Mouse (Mus musculus): ENCODE data around the gene Abcf3. TPM values are rescaled to one million over a fixed set of nuclear protein-coding genes. Genes with fewer than 3 reads are reported as not detected.

Gene Abcf3
- 36.3 and 39.6 TPM in 2 replicates for polyA plus RNA-seq (2015; fragmentation: Nextera tagmentation; extraction: Ambion mirVana)

- H3K27ac ChIP-seq (ENCODE audit: low read length): peak within 1 kb of the TSS; percentile 66
- WGBS: under 1% methylated on average over 56 of the region's 56 CpGs
- H3K9me3 ChIP-seq (ENCODE audit: low read length): no peaks in the 10 kb centered on the region
- H3K36me3 ChIP-seq (ENCODE audit: insufficient read depth, low read length): peaks cover 31% of the 10 kb centered on the region; the same call in 1 of the 2 replicates
- H3K9ac ChIP-seq (replicated peaks; ENCODE audit: low read depth): peak within 1 kb of the TSS; percentile 67
- TF ChIP-seq CTCF (IDR thresholded peaks at IDR 0.05): no peak
- TF ChIP-seq EP300 (IDR thresholded peaks at IDR 0.05): no peak
- no peaks in the 10 kb centered on the region for H3K27me3 ChIP-seq (replicated peaks; ENCODE audit: insufficient read depth, low read length)
- peaks cover 9% of the 10 kb centered on the region; the same call in 1 of the 2 replicates for H3K4me1 ChIP-seq (ENCODE audit: insufficient read depth, low read depth, low read length)
- H3K4me3 ChIP-seq (ENCODE audit: low read depth, low read length): peak within 1 kb of the TSS; percentile 68
- ATAC-seq (peak; percentile 100), DNase-seq (ENCODE audit: low spot score) (peak; percentile 100)
- H3K4me2 ChIP-seq (replicated peaks; ENCODE audit: low read depth, low read length): peak within 1 kb of the TSS; percentile 67
These were observed at the start of gene Abcf3 for GRCm38 (mm10) chr16:20548096-20548948. Abcf3 (plus strand) TSS chr16:20548577.

DNA sequence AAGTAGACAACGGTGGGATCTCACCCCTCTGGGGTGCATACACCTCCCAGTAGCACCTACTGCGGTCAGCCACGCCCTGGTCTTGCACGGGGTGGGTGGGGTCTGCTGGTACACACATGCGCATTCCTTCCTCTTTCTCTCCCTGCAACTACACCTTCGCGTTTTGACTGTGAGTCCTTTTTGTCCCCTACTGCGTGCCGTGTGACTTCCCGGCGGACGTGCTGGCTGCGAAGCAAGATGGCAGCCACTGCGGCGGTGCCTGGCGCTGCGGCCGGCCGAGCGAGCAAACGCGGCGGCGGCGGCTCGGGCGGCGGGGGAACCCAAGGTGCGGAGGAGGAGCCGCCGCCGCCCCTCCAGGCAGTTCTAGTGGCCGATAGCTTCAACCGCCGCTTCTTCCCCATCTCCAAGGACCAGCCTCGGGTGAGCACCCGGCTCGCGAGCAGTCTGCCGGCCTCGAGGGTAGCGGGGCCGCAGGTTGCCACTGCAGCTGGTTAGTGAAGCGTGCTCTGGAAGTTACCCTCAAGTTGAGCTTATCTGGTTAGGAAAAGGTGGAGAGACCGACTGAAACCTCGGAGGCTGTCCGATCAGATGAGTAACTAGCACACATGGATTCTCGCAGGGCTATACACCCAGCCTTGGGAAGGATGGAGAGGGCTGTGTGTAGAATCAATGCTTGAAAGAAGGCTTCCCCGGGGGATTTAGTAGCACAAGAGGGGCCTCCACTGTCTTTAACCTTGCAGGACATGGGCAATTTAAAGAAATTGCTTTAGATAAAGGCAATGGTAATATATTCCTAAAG lies 49.5 kb upstream of the Abcf3 start, which contains the start of gene Eif2b5:
Gene Eif2b5, plus strand, starts transcription at position 141 of the 799 bp plus-strand sequence.
- Histone ChIP-seq H3K9me3 (ENCODE audit: low read length) (no peaks in the 10 kb centered on the region), H3K4me3 (ENCODE audit: low read depth, low read length) (peak within 1 kb of the TSS; percentile 78)
- under 1% methylated on average over 35 of the region's 49 CpGs for WGBS

DNA sequence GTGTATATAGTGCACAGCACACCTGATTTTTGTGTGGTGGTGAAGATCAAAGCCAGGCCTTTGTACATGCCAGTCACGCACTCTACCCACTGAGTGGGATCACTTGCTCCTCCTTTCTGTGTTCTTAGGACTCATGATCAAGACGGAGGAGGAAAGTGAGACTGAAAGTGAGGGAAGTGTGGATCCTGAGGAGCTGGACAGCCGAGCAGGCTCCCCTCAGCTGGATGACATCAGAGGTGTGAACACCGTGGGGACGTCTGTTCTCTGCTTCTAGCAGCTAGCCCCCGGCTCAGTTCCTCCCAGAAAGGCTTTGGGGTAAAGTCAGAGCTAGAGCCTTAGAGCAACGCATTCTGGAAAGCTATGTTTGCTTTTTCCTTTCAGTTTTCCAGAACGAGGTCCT lies 42.4 kb upstream of the Abcf3 start:
- Histone ChIP-seq H3K4me3 (ENCODE audit: low read depth, low read length) (no peak overlapping the region), H3K4me1 (ENCODE audit: insufficient read depth, low read depth, low read length) (no peaks in the 10 kb centered on the region), H3K4me2 (replicated peaks; ENCODE audit: low read depth, low read length) (no peak overlapping the region), H3K9me3 (ENCODE audit: low read length) (no peaks in the 10 kb centered on the region), H3K36me3 (ENCODE audit: insufficient read depth, low read length) (peaks cover 73% of the 10 kb centered on the region), H3K27me3 (replicated peaks; ENCODE audit: insufficient read depth, low read length) (no peaks in the 10 kb centered on the region), H3K9ac (replicated peaks; ENCODE audit: low read depth) (no peak overlapping the region), H3K27ac (ENCODE audit: low read length) (no peak overlapping the region)
- WGBS: 76% methylated on average over 8 of the region's 8 CpGs
- TF ChIP-seq EP300 (IDR thresholded peaks at IDR 0.05) (no peak), CTCF (IDR thresholded peaks at IDR 0.05) (no peak)
- no peak for DNase-seq (ENCODE audit: low spot score)
- ATAC-seq: no peak

More for the DNA sequence above, 49.5 kb upstream of the Abcf3 start, which contains the start of gene Eif2b5:
- DNase-seq (ENCODE audit: low spot score) (peak; percentile 97), ATAC-seq (peak; percentile 95)
- Histone ChIP-seq H3K36me3 (ENCODE audit: insufficient read depth, low read length) (peaks cover 26% of the 10 kb centered on the region), H3K4me1 (ENCODE audit: insufficient read depth, low read depth, low read length) (peaks cover 2% of the 10 kb centered on the region; the same call in 1 of the 2 replicates), H3K27me3 (replicated peaks; ENCODE audit: insufficient read depth, low read length) (no peaks in the 10 kb centered on the region), H3K27ac (ENCODE audit: low read length) (peak within 1 kb of the TSS; percentile 80), H3K9ac (replicated peaks; ENCODE audit: low read depth) (peak within 1 kb of the TSS; percentile 79), H3K4me2 (replicated peaks; ENCODE audit: low read depth, low read length) (peak within 1 kb of the TSS; percentile 80)
- TF ChIP-seq CTCF (IDR thresholded peaks at IDR 0.05) (peak; percentile 28; the same call in 1 of the 2 replicates), EP300 (IDR thresholded peaks at IDR 0.05) (no peak)

DNA sequence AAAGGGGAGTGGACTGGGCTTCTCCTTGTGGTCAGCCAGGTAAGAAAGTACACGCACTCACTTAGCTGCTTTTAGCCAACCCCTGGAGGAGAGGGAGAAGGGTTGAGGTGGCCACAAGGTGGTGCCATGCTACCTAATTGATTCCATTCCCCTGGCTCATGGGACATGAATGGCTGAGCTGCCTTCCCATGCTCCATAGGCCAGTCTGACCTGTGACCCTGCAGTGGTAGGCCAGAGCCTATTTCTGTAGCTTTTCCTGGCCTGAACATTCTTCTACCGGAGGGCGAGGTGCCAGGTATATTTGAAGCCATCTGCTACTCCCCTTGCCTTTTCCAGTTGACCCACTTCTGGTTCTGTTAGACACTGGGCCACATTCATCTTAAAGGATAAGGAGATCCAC lies 39.0 kb upstream of the Abcf3 start:
- TF ChIP-seq EP300 (IDR thresholded peaks at IDR 0.05) (no peak), CTCF (IDR thresholded peaks at IDR 0.05) (peak; percentile 67)
- Histone ChIP-seq H3K36me3 (ENCODE audit: insufficient read depth, low read length) (peaks cover 50% of the 10 kb centered on the region), H3K9ac (replicated peaks; ENCODE audit: low read depth) (no peak overlapping the region), H3K4me3 (ENCODE audit: low read depth, low read length) (no peak overlapping the region), H3K27me3 (replicated peaks; ENCODE audit: insufficient read depth, low read length) (no peaks in the 10 kb centered on the region), H3K4me1 (ENCODE audit: insufficient read depth, low read depth, low read length) (no peaks in the 10 kb centered on the region), H3K9me3 (ENCODE audit: low read length) (no peaks in the 10 kb centered on the region), H3K27ac (ENCODE audit: low read length) (no peak overlapping the region), H3K4me2 (replicated peaks; ENCODE audit: low read depth, low read length) (no peak overlapping the region)
- WGBS: 71% methylated on average over 3 of the region's 3 CpGs
- ATAC-seq (peak; percentile 68), DNase-seq (ENCODE audit: low spot score) (peak; percentile 72)

DNA sequence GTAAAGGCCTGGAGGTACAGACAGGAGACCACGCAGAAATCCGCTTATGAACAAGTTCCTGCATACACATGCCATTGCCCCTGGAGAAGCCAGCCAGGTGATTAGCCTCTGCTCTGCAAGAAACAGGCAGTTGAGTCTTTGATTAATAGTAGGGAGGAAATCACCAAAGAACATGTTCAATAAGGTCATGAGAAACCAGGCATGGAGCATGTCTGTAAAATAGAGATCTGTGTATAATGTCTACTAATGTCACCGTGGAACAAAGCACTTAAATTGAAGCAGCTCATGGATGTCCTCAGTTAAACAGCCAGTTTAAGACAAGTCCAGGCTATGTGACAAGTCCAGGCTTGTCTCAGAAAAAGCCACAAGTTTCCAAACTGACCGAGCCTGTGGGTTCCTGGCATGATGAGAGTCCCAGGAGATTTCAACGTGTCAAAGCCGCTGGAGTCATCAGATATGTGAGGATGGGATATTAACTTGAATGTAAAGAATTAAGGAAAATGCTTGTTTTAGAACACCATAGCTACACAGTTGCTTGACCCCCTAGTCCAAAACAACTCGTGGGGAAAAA lies 37.0 kb upstream of the Abcf3 start:
- TF ChIP-seq CTCF (IDR thresholded peaks at IDR 0.05) (no peak), EP300 (IDR thresholded peaks at IDR 0.05) (no peak)
- 87% methylated on average over 7 of the region's 7 CpGs for WGBS
- Histone ChIP-seq H3K4me1 (ENCODE audit: insufficient read depth, low read depth, low read length) (no peaks in the 10 kb centered on the region), H3K9me3 (ENCODE audit: low read length) (no peaks in the 10 kb centered on the region), H3K27ac (ENCODE audit: low read length) (no peak overlapping the region), H3K4me3 (ENCODE audit: low read depth, low read length) (no peak overlapping the region), H3K36me3 (ENCODE audit: insufficient read depth, low read length) (peaks cover 43% of the 10 kb centered on the region), H3K27me3 (replicated peaks; ENCODE audit: insufficient read depth, low read length) (no peaks in the 10 kb centered on the region), H3K9ac (replicated peaks; ENCODE audit: low read depth) (no peak overlapping the region), H3K4me2 (replicated peaks; ENCODE audit: low read depth, low read length) (no peak overlapping the region)
- ATAC-seq (no peak), DNase-seq (ENCODE audit: low spot score) (no peak)
